Mouse (Mus musculus): ENCODE data around the gene C2. TPM values are rescaled to one million over a fixed set of nuclear protein-coding genes. Genes with fewer than 3 reads are reported as not detected.
"Not testable (repeated sequence)": the region's sequence is repeated elsewhere in the genome, so short reads cannot be mapped to it uniquely, and the experiment has no call there.

C2 gene
- total and polyA plus RNA-seq, 2 experiments from 2014 or later = 2.9 to 4.5 TPM

- Histone ChIP-seq H3K27ac (ENCODE audit: low read depth) (no peak overlapping the region), H3K4me2 (ENCODE audit: low read depth, low read length) (no peak overlapping the region), H3K27me3 (ENCODE audit: control insufficient read depth, insufficient read depth, low read length) (no peaks in the 10 kb centered on the region), H3K36me3 (replicated peaks; ENCODE audit: control insufficient read depth, insufficient read depth, low read length) (peaks cover 52% of the 10 kb centered on the region), H3K4me3 (ENCODE audit: low read depth, low read length) (no peak overlapping the region), H3K9ac (replicated peaks; ENCODE audit: low read depth, low read length) (no peak overlapping the region), H3K9me3 (replicated peaks; ENCODE audit: control insufficient read depth, low read length) (no peaks in the 10 kb centered on the region), H3K4me1 (ENCODE audit: control insufficient read depth, insufficient read depth) (peaks cover 17% of the 10 kb centered on the region)
- no peak for DNase-seq (ENCODE audit: low spot score)
- TF ChIP-seq CTCF (IDR thresholded peaks at IDR 0.05; ENCODE audit: low read depth) (no peak), EP300 (IDR thresholded peaks at IDR 0.05; ENCODE audit: low read depth) (no peak)
- WGBS = 80% methylated on average over 7 of the region's 7 CpGs
- ATAC-seq (ENCODE audit: insufficient read depth, low read depth) = no peak
Observed at GRCm38 (mm10) chr17:34838785-34839184, 59.3 kb downstream of the C2 start.

- H3K9ac ChIP-seq (replicated peaks; ENCODE audit: low read depth, low read length) = peak overlapping the region; percentile 56
- no peak for DNase-seq (ENCODE audit: low spot score)
- no peaks in the 10 kb centered on the region for H3K27me3 ChIP-seq (ENCODE audit: control insufficient read depth, insufficient read depth, low read length)
- peak overlapping the region; percentile 89 for H3K4me2 ChIP-seq (ENCODE audit: low read depth, low read length)
- 36% methylated on average over 43 of the region's 43 CpGs for whole genome bisulfite sequencing
- peaks cover 44% of the 10 kb centered on the region for H3K36me3 ChIP-seq (replicated peaks; ENCODE audit: control insufficient read depth, insufficient read depth, low read length)
- peak overlapping the region; percentile 59 for H3K27ac ChIP-seq (ENCODE audit: low read depth)
- H3K9me3 ChIP-seq (replicated peaks; ENCODE audit: control insufficient read depth, low read length) = no peaks in the 10 kb centered on the region
- TF ChIP-seq CTCF (IDR thresholded peaks at IDR 0.05; ENCODE audit: low read depth) (no peak), EP300 (IDR thresholded peaks at IDR 0.05; ENCODE audit: low read depth) (no peak)
- peaks cover 17% of the 10 kb centered on the region for H3K4me1 ChIP-seq (ENCODE audit: control insufficient read depth, insufficient read depth)
- peak overlapping the region; percentile 82 for H3K4me3 ChIP-seq (ENCODE audit: low read depth, low read length)
- peak; percentile 1; the same call in 1 of the 2 replicates for ATAC-seq (ENCODE audit: insufficient read depth, low read depth)
Observed at GRCm38 (mm10) chr17:34837464-34838324, 60.4 kb downstream of the C2 start.

DNA sequence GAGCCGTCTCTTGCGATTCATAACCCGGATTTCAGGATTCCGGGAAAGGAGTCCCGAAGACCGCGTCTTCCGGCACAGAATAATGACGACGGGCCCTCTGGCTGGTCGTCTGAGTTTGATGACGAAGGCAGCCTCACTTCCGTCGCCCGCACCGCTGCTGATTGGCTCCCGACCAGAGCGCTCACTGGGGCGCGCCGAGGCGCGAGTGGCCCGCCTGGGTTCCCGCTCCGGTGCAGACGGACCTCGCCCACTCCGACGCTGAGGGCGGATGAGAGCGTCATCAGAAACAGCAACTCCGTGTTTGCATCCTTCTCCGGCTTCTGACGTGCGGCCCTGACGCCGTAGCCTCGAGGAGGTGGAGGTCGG is 61.2 kb downstream of the C2 start, which contains the start of the genes Stk19 and Dxo:
Stk19 (minus strand) TSS at position 90 of the 366 bp plus-strand sequence.
Dxo (plus strand) TSS at position 164 of the 366 bp plus-strand sequence.
- peaks cover 49% of the 10 kb centered on the region for H3K36me3 ChIP-seq (replicated peaks; ENCODE audit: control insufficient read depth, insufficient read depth, low read length)
- H3K9me3 ChIP-seq (replicated peaks; ENCODE audit: control insufficient read depth, low read length) = no peaks in the 10 kb centered on the region
- peaks cover 17% of the 10 kb centered on the region for H3K4me1 ChIP-seq (ENCODE audit: control insufficient read depth, insufficient read depth)
- DNase-seq (ENCODE audit: low spot score) = peak; percentile 93
- H3K4me3 ChIP-seq (ENCODE audit: low read depth, low read length) = peak within 1 kb of the TSS; percentile 82
- WGBS = under 1% methylated on average over 40 of the region's 40 CpGs
- H3K27me3 ChIP-seq (ENCODE audit: control insufficient read depth, insufficient read depth, low read length) = no peaks in the 10 kb centered on the region
- TF ChIP-seq CTCF (IDR thresholded peaks at IDR 0.05; ENCODE audit: low read depth) (no peak), EP300 (IDR thresholded peaks at IDR 0.05; ENCODE audit: low read depth) (0 out of 2 replicates have a peak, but pooled peaks have one; percentile 40)
- peak within 1 kb of the TSS; percentile 89 for H3K4me2 ChIP-seq (ENCODE audit: low read depth, low read length)
- peak; percentile 94 for ATAC-seq (ENCODE audit: insufficient read depth, low read depth)
- H3K9ac ChIP-seq (replicated peaks; ENCODE audit: low read depth, low read length) = peak within 1 kb of the TSS; percentile 56
- H3K27ac ChIP-seq (ENCODE audit: low read depth) = peak within 1 kb of the TSS; percentile 59

DNA sequence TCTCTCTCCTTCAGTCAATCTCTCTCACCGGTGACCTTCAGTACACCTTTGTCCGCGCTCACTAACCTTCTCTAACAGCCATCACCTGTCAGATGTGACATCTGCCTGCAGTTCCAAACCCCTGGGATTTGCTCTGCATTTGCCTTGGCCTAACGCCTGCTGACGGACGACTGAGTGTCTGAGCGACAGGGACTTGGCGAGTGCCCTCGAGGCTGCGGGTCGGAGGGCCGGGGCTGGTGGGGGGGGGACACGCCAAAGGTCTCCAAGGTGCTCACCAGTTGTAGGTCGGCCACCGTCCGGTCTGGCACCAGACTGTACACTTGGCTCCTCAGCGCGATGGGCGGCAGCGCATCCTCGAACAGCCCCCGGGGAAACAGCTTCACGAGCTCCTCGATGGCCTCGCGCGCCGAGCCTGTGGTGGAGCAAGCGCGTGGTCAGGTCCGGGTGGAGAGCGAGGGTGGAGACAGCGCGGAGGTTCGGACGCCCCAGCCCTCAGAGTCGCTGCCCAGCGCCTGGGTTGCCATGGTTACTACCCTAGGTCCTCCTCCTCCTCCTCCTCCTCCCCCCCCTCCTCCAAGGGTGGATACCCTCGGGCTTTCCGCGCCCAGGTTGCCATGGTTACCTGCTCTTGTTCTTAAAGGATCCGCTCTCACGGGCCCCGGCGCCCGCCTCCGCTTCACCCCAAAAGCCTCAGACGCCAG is 61.8 kb downstream of the C2 start:
- Histone ChIP-seq H3K27me3 (ENCODE audit: control insufficient read depth, insufficient read depth, low read length) (no peaks in the 10 kb centered on the region), H3K36me3 (replicated peaks; ENCODE audit: control insufficient read depth, insufficient read depth, low read length) (peaks cover 45% of the 10 kb centered on the region), H3K27ac (ENCODE audit: low read depth) (peak overlapping the region; percentile 59), H3K4me2 (ENCODE audit: low read depth, low read length) (peak overlapping the region; percentile 89), H3K9ac (replicated peaks; ENCODE audit: low read depth, low read length) (peak overlapping the region; percentile 56), H3K9me3 (replicated peaks; ENCODE audit: control insufficient read depth, low read length) (no peaks in the 10 kb centered on the region), H3K4me3 (ENCODE audit: low read depth, low read length) (peak overlapping the region; percentile 82), H3K4me1 (ENCODE audit: control insufficient read depth, insufficient read depth) (peaks cover 17% of the 10 kb centered on the region)
- ATAC-seq (ENCODE audit: insufficient read depth, low read depth) (peak; percentile 60), DNase-seq (ENCODE audit: low spot score) (no peak)
- TF ChIP-seq CTCF (IDR thresholded peaks at IDR 0.05; ENCODE audit: low read depth) = no peak
- TF ChIP-seq EP300 (IDR thresholded peaks at IDR 0.05; ENCODE audit: low read depth) = no peak
- 4% methylated on average over 48 of the region's 48 CpGs for WGBS

- peaks cover 64% of the 10 kb centered on the region for H3K36me3 ChIP-seq (replicated peaks; ENCODE audit: control insufficient read depth, insufficient read depth, low read length)
- not testable (repeated sequence) for H3K4me3 ChIP-seq (ENCODE audit: low read depth, low read length); H3K9ac ChIP-seq (replicated peaks; ENCODE audit: low read depth, low read length); H3K4me2 ChIP-seq (ENCODE audit: low read depth, low read length); ATAC-seq (ENCODE audit: insufficient read depth, low read depth); H3K27me3 ChIP-seq (ENCODE audit: control insufficient read depth, insufficient read depth, low read length); DNase-seq (ENCODE audit: low spot score); H3K27ac ChIP-seq (ENCODE audit: low read depth); H3K4me1 ChIP-seq (ENCODE audit: control insufficient read depth, insufficient read depth); H3K9me3 ChIP-seq (replicated peaks; ENCODE audit: control insufficient read depth, low read length)
- WGBS = 88% methylated on average over 1 of the region's 1 CpGs
Observed at GRCm38 (mm10) chr17:34830776-34831175, 67.3 kb downstream of the C2 start.

Data from heart, postnatal 0 days (tissue).